Mouse (Mus musculus) lung, adult 2 months (tissue): Measurements from ENCODE around the gene Epor. TPM values are rescaled to one million over a fixed set of nuclear protein-coding genes. Genes with fewer than 3 reads are reported as not detected.
A peak's percentile ranks its signal among the peaks of the same experiment; 100 is the strongest.

Experiments used
- DNase-seq: peaks from one replicate; pipeline ENCODE4 v3.0.0; 2022
- H3K4me1 ChIP-seq: fragments of 200-500 bp; 2 replicates; pipeline ENCODE4 v1.6.1; 2011; ENCODE audit warnings: low read length; ENCODE audit not compliant: control insufficient read depth, insufficient read depth
- H3K4me3 ChIP-seq: fragments of 200-500 bp; replicated peaks from 2 replicates; pipeline ENCODE3; 2011; ENCODE audit warnings: low read depth, mild to moderate bottlenecking, control low read depth, low read length; ENCODE audit errors: extremely low read depth
- CTCF ChIP-seq: fragments of 200-500 bp; IDR thresholded peaks from 2 replicates; pipeline ENCODE4 v1.5.1; 2011; ENCODE audit warnings: mild to moderate bottlenecking, low read length, control low read depth; ENCODE audit not compliant: insufficient read depth
- POLR2A ChIP-seq: fragments of 200-500 bp; IDR thresholded peaks from 2 replicates; pipeline ENCODE4 v1.6.1; 2011; ENCODE audit warnings: low read depth, mild to moderate bottlenecking, control low read depth, low read length, borderline replicate concordance; ENCODE audit errors: extremely low read depth
- WGBS: fragments of 180-500 bp; shearing (Covaris S2); methylation state at CpG from one replicate; pipeline ENCODE4 v1.1.7; 2018; 5-methylcytosine and 5-hydroxymethylcytosine counted together
- polyA plus RNA-seq: library from polyadenylated mRNA; depleted of rRNA; stranded (reverse); fragments of >200 nt; gene quantifications from 2 replicates; pipeline ENCODE4 v1.2.3, GENCODE M21; 2012

Gene Epor
- polyA plus RNA-seq, 1 experiment, result 11.1 TPM

DNA sequence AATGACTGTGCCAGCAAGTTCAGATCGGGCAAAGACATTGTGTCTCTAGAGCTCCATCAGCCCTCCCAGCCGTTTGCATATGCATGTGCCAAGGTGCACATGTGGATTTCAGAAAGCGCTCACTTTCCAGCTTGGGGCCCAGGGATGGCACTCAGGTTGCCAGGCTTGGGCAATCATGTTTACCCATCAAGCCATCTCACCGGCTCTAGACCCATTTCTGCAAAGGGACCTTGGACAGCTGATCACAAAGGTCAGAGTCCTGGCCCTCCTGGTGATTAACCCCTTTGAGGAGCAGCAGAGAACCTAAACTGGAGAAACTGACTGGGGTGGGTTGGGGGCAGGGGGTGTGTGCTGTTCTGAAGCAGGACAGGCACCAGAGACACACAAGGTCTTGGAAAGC is 28.9 kb upstream of the Epor start:
- TF ChIP-seq CTCF (no peak), POLR2A (no peak)
- WGBS, result 77% methylated on average over 4 of the region's 4 CpGs
- Histone ChIP-seq H3K4me3 (no peak overlapping the region), H3K4me1 (peaks cover 5% of the 10 kb centered on the region; the same call in 1 of the 2 replicates)
- DNase-seq, result no peak

- TF ChIP-seq POLR2A, result peak; percentile 45; the same call in 1 of the 2 replicates
- TF ChIP-seq CTCF, result no peak
- Histone ChIP-seq H3K4me3 (peak within 1 kb of the TSS; percentile 81), H3K4me1 (peaks cover 5% of the 10 kb centered on the region; the same call in 1 of the 2 replicates)
- WGBS, result 1% methylated on average over 42 of the region's 42 CpGs
- DNase-seq, result peak; percentile 73
Measured at GRCm38 (mm10) chr9:21989230-21990110, 26.2 kb upstream of the Epor start, which contains the start of gene Rgl3. Rgl3 (minus strand) TSS chr9:21989446.

- peak; percentile 28 for DNase-seq
- 2% methylated on average over 32 of the region's 32 CpGs for WGBS
- Histone ChIP-seq H3K4me1 (peaks cover 5% of the 10 kb centered on the region; the same call in 1 of the 2 replicates), H3K4me3 (peak overlapping the region; percentile 68)
- TF ChIP-seq POLR2A (no peak), CTCF (no peak)
Measured at GRCm38 (mm10) chr9:21988421-21989101, 25.3 kb upstream of the Epor start.

GRCm38 (mm10) chr9:21987592-21988342 is 24.5 kb upstream of the Epor start:
- DNase-seq, result no peak
- TF ChIP-seq POLR2A (no peak), CTCF (no peak)
- WGBS, result 33% methylated on average over 36 of the region's 36 CpGs
- H3K4me1 ChIP-seq, result peaks cover 5% of the 10 kb centered on the region; the same call in 1 of the 2 replicates
- H3K4me3 ChIP-seq, result no peak overlapping the region

DNA sequence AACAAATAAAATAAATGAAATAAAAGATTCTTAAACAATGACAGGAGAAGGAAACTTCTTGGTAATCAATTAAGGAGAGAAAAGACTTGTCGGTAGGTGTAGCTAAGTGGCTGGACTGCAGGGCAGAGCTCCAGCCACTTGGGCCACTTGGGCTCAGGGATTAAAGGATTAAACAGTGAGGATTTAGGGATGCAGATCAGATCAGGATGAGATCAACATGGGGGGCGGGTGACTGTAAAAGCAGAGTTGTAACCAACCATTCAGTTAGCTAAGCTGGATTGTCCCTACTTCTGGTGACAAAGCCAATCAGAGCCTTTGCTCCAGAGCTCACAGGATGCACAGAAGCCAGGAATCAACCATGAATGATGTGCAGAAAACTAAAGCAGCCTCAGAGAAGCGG is 20.6 kb upstream of the Epor start:
- 48% methylated on average over 3 of the region's 3 CpGs for WGBS

DNA sequence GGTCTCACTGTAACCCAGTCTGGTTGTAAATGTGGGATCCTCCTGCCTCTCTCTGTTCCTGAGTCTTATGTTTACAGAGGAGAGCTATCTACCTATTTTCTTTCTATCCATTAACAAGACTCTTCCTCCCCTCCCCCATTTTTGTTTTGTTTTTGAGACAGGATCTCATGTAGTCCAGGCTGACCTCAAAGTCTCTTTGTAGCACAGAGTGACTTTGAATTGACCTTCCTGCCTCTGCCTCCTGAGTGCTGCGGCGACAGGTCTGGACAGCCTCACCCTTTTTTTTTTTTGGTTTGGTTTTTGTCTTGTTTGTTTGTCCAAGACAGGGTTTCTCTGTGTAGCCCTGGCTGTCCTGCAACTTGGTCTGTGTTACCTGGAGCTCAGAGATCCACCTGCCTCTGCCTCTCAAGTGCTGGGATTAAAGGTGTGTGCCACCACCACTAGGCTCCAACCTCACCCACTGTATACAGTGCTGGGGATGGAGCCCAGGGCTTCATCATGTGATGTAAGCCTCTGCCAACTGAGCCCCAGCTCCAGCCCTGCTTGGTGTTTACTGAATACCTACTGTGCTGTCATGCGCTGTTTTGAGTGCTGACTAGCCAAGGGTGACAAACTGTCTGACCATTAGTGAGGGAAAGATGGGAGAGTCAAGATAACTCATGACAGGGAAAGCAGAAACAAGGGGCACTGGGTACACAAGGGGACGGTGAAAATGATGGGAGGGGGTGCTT is 15.3 kb upstream of the Epor start:
- Histone ChIP-seq H3K4me3 (no peak overlapping the region), H3K4me1 (no peaks in the 10 kb centered on the region)
- DNase-seq, result no peak
- TF ChIP-seq POLR2A (no peak), CTCF (no peak)
- whole genome bisulfite sequencing, result 82% methylated on average over 4 of the region's 4 CpGs

More for the DNA sequence above, 20.6 kb upstream of the Epor start:
- Histone ChIP-seq H3K4me3 (no peak overlapping the region), H3K4me1 (peaks cover 5% of the 10 kb centered on the region; the same call in 1 of the 2 replicates)
- TF ChIP-seq CTCF (no peak), POLR2A (no peak)
- no peak for DNase-seq

DNA sequence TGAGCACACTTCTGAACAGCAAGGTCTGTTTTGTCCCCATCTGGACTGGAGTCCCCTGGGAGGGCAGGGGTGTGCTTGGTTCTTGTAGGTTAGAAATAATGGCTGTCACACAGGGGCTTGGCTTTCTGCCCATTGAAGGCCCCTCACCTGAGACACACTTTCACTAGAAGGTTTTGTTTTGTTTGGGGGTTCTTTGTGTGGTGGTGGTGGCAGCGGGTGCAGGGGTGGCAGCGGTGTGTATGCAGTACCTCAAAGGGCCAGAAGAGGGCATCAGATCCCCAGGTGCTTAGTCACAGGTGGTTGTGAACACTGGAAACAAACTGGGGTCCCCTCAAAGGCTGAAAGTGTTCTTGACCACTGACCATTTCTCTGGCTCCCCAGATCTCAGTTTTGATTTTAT is 14.7 kb upstream of the Epor start:
- Histone ChIP-seq H3K4me3 (no peak overlapping the region), H3K4me1 (no peaks in the 10 kb centered on the region)
- WGBS, result 39% methylated on average over 2 of the region's 2 CpGs
- TF ChIP-seq CTCF, result peak; percentile 64
- TF ChIP-seq POLR2A, result no peak
- DNase-seq, result peak; percentile 56

GRCm38 (mm10) chr9:21977331-21977730 is 14.0 kb upstream of the Epor start:
- DNase-seq, result no peak
- Histone ChIP-seq H3K4me1 (no peaks in the 10 kb centered on the region), H3K4me3 (no peak overlapping the region)
- TF ChIP-seq CTCF, result no peak
- no peak for TF ChIP-seq POLR2A
- WGBS, result 65% methylated on average over 5 of the region's 5 CpGs
